Mouse (Mus musculus): ENCODE results near the gene Arfgef3.

DNA sequence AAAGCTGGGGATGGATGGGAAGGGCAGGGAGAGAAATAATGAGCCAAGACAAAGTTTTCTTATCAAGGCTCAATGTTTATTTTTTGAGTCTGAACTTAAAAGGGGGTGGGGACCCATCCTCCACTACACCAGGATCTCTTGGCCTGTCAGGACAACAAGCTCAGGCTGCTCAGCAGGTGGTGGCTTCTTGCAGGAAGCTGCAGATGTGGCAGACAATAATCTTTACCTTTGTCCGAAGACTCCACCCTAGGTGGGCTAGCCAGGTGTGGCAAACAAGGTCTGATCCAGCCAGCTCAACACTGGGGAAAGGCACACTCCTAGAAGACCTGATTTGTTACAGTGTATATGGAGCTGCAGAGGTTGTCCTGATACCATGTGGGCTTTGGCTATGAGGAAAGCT lies 44.9 kb upstream of the Arfgef3 start:
- TF ChIP-seq CTCF (IDR thresholded peaks at IDR 0.05; ENCODE audit: borderline replicate concordance, control insufficient read depth, extremely low read depth, insufficient read depth, low read length, poor library complexity) (no peak), POLR2A (IDR thresholded peaks at IDR 0.05; ENCODE audit: control insufficient read depth, extremely low read depth, insufficient read depth, low read length, poor library complexity) (no peak)

Measured in thymus, adult 2 months (tissue).